Mouse (Mus musculus) R1 (cell line): Measurements from ENCODE around the gene Mcemp1.

Experiments
- DNase-seq: peaks from one replicate; pipeline ENCODE4 v3.0.0-alpha.2; 2018; ENCODE audit warnings: low read depth, low spot score

Gene Mcemp1

GRCm38 (mm10) chr8:3665507-3665906, at the start of gene Mcemp1:
TSS of gene Mcemp1 (plus strand) at chr8:3665754.
- no peak for DNase-seq

- DNase-seq, result peak; percentile 100
Observed at GRCm38 (mm10) chr8:3621199-3621970, 44.2 kb upstream of the Mcemp1 start, which contains the start of the genes Xab2 and Pet100. TSS of gene Xab2 (minus strand) at chr8:3621316. TSS of gene Pet100 (plus strand) at chr8:3621548.

- DNase-seq, result no peak
Observed at GRCm38 (mm10) chr8:3622119-3622518, 43.4 kb upstream of the Mcemp1 start.

- no peak for DNase-seq
Observed at GRCm38 (mm10) chr8:3625445-3625844, 40.1 kb upstream of the Mcemp1 start, which contains the start of gene Pcp2. TSS of gene Pcp2 (minus strand) at chr8:3625545.

GRCm38 (mm10) chr8:3626971-3627370, 38.6 kb upstream of the Mcemp1 start:
- no peak for DNase-seq

GRCm38 (mm10) chr8:3628014-3628413, 37.5 kb upstream of the Mcemp1 start:
- peak; percentile 88 for DNase-seq

GRCm38 (mm10) chr8:3630647-3631477, 34.7 kb upstream of the Mcemp1 start, which contains the start of gene Stxbp2:
TSS of gene Stxbp2 (plus strand) at chr8:3630955.
- DNase-seq, result peak; percentile 88

- DNase-seq, result peak; percentile 33
Observed at GRCm38 (mm10) chr8:3631478-3631875, 34.1 kb upstream of the Mcemp1 start.

- DNase-seq, result peak; percentile 85
Observed at GRCm38 (mm10) chr8:3645804-3646203, 19.8 kb upstream of the Mcemp1 start.

GRCm38 (mm10) chr8:3646824-3647531, 18.6 kb upstream of the Mcemp1 start:
- no peak for DNase-seq

- no peak for DNase-seq
Observed at GRCm38 (mm10) chr8:3647561-3647960, 18.0 kb upstream of the Mcemp1 start.

- no peak for DNase-seq
Observed at GRCm38 (mm10) chr8:3648268-3648667, 17.3 kb upstream of the Mcemp1 start.

GRCm38 (mm10) chr8:3648990-3649389, 16.6 kb upstream of the Mcemp1 start:
- peak; percentile 80 for DNase-seq

GRCm38 (mm10) chr8:3652845-3653244, 12.7 kb upstream of the Mcemp1 start:
- DNase-seq, result no peak

GRCm38 (mm10) chr8:3654726-3655508, 10.6 kb upstream of the Mcemp1 start:
- DNase-seq, result peak; percentile 56

GRCm38 (mm10) chr8:3655526-3655925, 10.0 kb upstream of the Mcemp1 start, which contains the start of gene Retn:
TSS of gene Retn (plus strand) at chr8:3655770.
- DNase-seq, result no peak

GRCm38 (mm10) chr8:3656725-3657381, 8.7 kb upstream of the Mcemp1 start:
- peak; percentile 48 for DNase-seq

GRCm38 (mm10) chr8:3660889-3661288, 4.7 kb upstream of the Mcemp1 start:
- DNase-seq, result no peak

GRCm38 (mm10) chr8:3664405-3664804, 1.1 kb upstream of the Mcemp1 start:
- DNase-seq, result no peak

GRCm38 (mm10) chr8:3670388-3670787, 4.8 kb downstream of the Mcemp1 start:
- DNase-seq, result peak; percentile 72
